Mouse (Mus musculus) heart, postnatal 4 days (tissue): ENCODE data around the gene Gal3st2b. TPM values are rescaled to one million over a fixed set of nuclear protein-coding genes. Genes with fewer than 3 reads are reported as not detected.
"Not testable (repeated sequence)": the region's sequence is repeated elsewhere in the genome, so short reads cannot be mapped to it uniquely, and the experiment has no call there.

ENCODE experiments used
- DNase-seq: peaks from one replicate; pipeline ENCODE4 v3.0.0; 2021
- total RNA-seq, 2 experiments: library from RNA; stranded (reverse); gene quantifications; 2 replicates each; pipeline ENCODE4 v1.2.3; 2021

The Gal3st2b gene
- total RNA-seq, 2 experiments from 2014 or later: 0.34 to 0.45 TPM

DNA sequence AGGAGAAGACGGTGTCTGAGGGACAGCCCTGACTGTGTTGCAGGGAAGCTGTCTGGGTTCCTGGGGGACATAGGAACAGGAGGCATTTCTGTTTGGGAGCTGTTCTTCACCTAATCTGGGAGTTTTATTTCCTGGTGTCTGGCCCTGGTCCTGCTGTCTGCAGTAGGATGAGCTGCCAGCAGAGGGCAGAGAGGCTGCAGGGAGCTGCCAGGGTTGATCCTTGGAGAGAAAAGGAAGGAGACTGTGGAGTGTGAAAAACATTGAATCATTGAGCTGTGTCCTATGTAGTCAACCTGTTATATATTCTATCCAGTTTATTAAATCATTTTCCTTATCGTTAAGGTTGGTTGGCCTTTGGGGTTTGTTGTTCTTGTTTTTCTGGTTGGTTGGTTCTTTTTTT lies 62.8 kb downstream of the Gal3st2b start:
- DNase-seq: not testable (repeated sequence)

DNA sequence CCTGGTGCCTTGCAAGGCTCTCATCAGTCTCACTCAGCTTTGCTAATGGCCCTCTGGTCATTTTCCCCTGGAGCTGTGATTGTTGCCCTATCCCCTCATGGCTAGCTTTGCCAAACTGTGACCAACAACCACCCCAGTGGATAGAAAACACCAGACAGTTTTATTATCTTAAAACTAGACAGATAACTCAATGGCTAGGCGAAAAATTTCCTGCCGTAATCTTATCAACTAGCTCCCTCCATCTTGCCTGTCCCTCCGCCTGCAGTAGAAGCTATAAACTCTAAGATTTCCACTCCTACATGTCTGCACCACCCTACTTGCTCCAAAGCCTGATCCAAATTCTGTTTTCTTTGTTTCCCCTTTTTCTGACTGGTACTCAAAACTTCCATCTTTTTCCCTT lies 68.1 kb downstream of the Gal3st2b start:
- no peak for DNase-seq

DNA sequence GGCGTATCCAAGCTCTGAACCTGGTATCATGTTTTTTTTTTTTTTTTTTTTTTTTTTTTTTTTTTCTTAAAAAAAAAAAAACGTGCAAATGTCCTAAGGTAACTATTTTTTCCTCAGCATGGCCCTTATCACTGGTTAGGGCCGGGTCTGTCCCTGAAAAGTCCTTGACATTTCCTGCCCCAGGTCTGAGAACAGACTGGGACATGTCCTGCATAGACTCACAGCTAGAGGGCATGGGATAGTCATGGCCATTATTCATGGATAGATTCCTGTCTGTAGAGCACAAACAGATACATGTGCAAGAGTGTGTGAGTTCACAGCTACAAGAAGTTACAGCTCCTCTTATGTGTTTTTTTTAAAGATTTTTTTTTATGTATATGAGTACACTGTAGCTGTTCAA lies 70.7 kb downstream of the Gal3st2b start:
- DNase-seq: no peak

DNA sequence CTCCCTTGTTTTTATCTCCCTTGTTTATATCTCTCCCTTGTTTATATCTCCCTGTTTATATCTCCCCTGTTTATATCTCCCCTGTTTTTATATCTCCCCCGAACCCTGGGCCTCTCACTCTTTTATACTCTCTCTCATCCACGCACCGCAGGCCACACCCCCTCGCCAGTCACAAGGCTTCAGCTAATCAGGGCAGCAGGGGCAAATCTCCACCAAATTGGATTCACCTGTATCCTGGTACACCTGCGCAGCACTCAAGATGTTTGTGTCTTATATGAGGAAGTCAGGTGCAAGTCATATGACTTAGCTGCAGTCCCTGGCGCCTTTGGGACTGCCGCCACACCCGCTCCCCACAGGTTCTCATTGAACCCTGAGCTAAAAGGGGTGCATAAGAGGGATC lies 72.1 kb downstream of the Gal3st2b start, which contains the start of gene Gal3st2c:
Gene Gal3st2c, plus strand, starts transcription at position 301 of the 400 bp plus-strand sequence.
- not testable (repeated sequence) for DNase-seq

DNA sequence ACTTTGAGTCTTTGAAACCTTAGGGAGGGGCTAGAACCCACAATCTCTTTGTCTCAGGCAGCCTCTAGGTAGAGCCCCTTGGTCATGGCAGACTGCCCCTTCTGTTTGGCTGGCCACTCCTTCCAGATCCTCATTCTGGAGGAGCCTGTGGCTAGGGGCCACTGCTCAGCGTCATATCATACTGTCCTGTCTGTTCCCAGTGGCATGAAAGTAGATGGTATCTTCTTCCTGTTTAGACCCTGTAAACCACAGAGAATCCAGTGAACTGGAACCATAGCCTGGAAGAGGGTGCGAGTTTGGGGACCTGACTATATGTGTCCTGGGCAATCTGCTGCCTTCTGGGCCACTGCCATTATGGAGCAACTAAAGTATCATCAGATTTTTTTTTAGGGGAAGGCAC lies 73.0 kb downstream of the Gal3st2b start:
- not testable (repeated sequence) for DNase-seq

DNA sequence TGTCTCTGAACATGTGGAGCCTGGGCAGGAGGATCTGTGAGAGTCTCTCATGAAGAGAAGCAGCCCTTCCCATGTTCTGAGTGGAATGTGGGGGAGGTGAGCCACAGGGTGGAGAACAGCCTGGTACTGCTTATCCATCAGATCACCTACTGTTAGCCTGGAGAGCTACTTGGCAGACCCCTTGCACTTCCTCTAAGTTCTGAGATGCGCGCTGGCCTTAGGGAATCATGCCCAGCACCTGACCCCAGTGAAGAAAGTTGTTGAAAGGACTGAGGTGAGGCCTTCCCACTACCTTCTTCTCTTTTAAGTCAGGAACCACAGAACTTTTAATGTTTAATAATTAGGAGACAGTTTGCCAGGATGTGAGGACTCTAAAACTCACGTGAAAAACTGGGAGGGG lies 73.4 kb downstream of the Gal3st2b start:
- DNase-seq: not testable (repeated sequence)

Other genes starting within 250 kb of the Gal3st2b start
- 10 to 100 TPM; 16.6 to 16.9 TPM for gene Bok, start 232.7 kb upstream of the Gal3st2b start, total RNA-seq
- 10 to 100 TPM; 48.0 to 51.4 TPM for gene Atg4b, start 166.8 kb upstream of the Gal3st2b start, total RNA-seq
- 10 to 100 TPM; 68.7 to 72.6 TPM for gene Thap4, start 163.4 kb upstream of the Gal3st2b start, total RNA-seq
- gene Dtymk, start 116.4 kb upstream of the Gal3st2b start, total RNA-seq: 10 to 100 TPM; 78.1 to 79.7 TPM
- gene Ing5, start 114.3 kb upstream of the Gal3st2b start, total RNA-seq: 10 to 100 TPM; 11.9 to 13.1 TPM
- gene D2hgdh, start 93.4 kb upstream of the Gal3st2b start, total RNA-seq: 10 to 100 TPM; 21.0 to 25.1 TPM
- under 1 TPM in 1 of 2 experiments, not detected in 1; 0.17 TPM for gene Gal3st2, start 57.0 kb upstream of the Gal3st2b start, total RNA-seq
- under 1 TPM; 0.38 to 0.45 TPM for gene Gal3st2c, start 72.2 kb downstream of the Gal3st2b start, total RNA-seq
- gene Neu4, start 102.1 kb downstream of the Gal3st2b start, total RNA-seq: not detected
- not detected for gene Pdcd1, start 134.2 kb downstream of the Gal3st2b start, total RNA-seq